Mouse (Mus musculus) midbrain, embryonic 13.5 days (tissue): ENCODE measurements around the gene Jun. TPM values are rescaled to one million over a fixed set of nuclear protein-coding genes. Genes with fewer than 3 reads are reported as not detected.

ENCODE experiments used
- ATAC-seq: fragments of 200-750 bp; cut with Nextera tagmentation; 2 replicates; pipeline ENCODE4 v1.8.0; 2017; ENCODE audit warnings: mild to moderate bottlenecking, moderate TSS enrichment, moderate library complexity
- H3K27ac ChIP-seq: fragments of 300-500 bp; sonication (generic); 2 replicates; pipeline ENCODE4 v1.5.1; 2015; ENCODE audit warnings: inconsistent platforms, mild to moderate bottlenecking, moderate library complexity
- H3K27me3 ChIP-seq: fragments of 300-500 bp; sonication (generic); 2 replicates; pipeline ENCODE4 v1.6.1; 2015; ENCODE audit warnings: mild to moderate bottlenecking, inconsistent platforms
- H3K36me3 ChIP-seq: fragments of 300-500 bp; sonication (generic); 2 replicates; pipeline ENCODE4 v1.6.1; 2015; ENCODE audit warnings: mild to moderate bottlenecking, inconsistent platforms
- H3K4me1 ChIP-seq: fragments of 300-500 bp; sonication (generic); replicated peaks from 2 replicates; pipeline ENCODE4 v1.6.1; 2015; ENCODE audit warnings: inconsistent platforms
- H3K4me2 ChIP-seq: fragments of 300-500 bp; sonication (generic); replicated peaks from 2 replicates; pipeline ENCODE4 v1.6.1; 2015; ENCODE audit warnings: moderate library complexity, mild to moderate bottlenecking, inconsistent platforms
- H3K4me3 ChIP-seq: fragments of 300-500 bp; sonication (generic); replicated peaks from 2 replicates; pipeline ENCODE4 v1.5.1; 2015; ENCODE audit warnings: mild to moderate bottlenecking, inconsistent platforms
- H3K9ac ChIP-seq: fragments of 300-500 bp; sonication (generic); replicated peaks from 2 replicates; pipeline ENCODE4 v1.6.1; 2015; ENCODE audit warnings: mild to moderate bottlenecking, inconsistent platforms
- H3K9me3 ChIP-seq: fragments of 300-500 bp; sonication (generic); 2 replicates; pipeline ENCODE4 v1.6.1; 2016; ENCODE audit warnings: mild to moderate bottlenecking, inconsistent platforms
- WGBS: fragments of 180-500 bp; shearing (Covaris S2); methylation state at CpG from one replicate; pipeline ENCODE4 v1.1.7; 2015; 5-methylcytosine and 5-hydroxymethylcytosine counted together
- polyA plus RNA-seq: library from polyadenylated mRNA; unstranded; fragments of >200 nt; fragmentation: Nextera tagmentation; extraction: Ambion mirVana; gene quantifications from 2 replicates; pipeline ENCODE4 v1.2.1, GENCODE M21; 2015

The Jun gene
- 45.3 and 52.6 TPM in 2 replicates for polyA plus RNA-seq

- peak within 1 kb of the TSS; percentile 86 for H3K4me2 ChIP-seq
- peak within 1 kb of the TSS; percentile 96 for H3K27ac ChIP-seq
- ATAC-seq = peak; percentile 93
- H3K9me3 ChIP-seq = no peaks in the 10 kb centered on the region
- H3K4me1 ChIP-seq = peaks cover 50% of the 10 kb centered on the region
- no peaks in the 10 kb centered on the region for H3K27me3 ChIP-seq
- H3K4me3 ChIP-seq = peak within 1 kb of the TSS; percentile 78
- H3K36me3 ChIP-seq = no peaks in the 10 kb centered on the region
- peak within 1 kb of the TSS; percentile 88 for H3K9ac ChIP-seq
- WGBS = under 1% methylated on average over 68 of the region's 68 CpGs
Measured at GRCm38 (mm10) chr4:95052025-95052899, at the start of gene Jun. TSS of gene Jun (minus strand) at chr4:95052222.

DNA sequence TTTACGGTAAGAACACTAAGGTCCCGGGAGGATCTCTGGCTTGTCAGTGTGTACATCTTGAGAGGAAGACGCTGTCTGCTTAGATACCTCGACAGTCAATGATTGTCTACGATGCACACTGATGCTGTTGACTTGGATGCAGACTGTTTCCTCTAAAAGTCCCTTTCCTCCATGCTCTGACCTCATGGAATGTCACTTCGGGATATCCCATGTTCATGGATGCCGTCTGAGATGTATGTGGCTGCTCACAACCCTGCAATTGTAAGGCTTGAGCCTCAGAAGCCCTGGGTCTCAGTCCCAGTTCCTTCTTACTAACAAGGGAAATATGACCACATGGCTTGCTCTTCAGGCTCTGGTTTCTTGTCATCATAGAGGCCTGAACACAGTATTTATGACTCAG, 49.7 kb upstream of the Jun start:
- Histone ChIP-seq H3K36me3 (no peaks in the 10 kb centered on the region), H3K9ac (no peak overlapping the region), H3K4me2 (no peak overlapping the region), H3K27ac (no peak overlapping the region), H3K4me3 (no peak overlapping the region), H3K27me3 (no peaks in the 10 kb centered on the region), H3K9me3 (no peaks in the 10 kb centered on the region), H3K4me1 (peaks cover 7% of the 10 kb centered on the region)
- WGBS = 95% methylated on average over 7 of the region's 7 CpGs
- no peak for ATAC-seq

DNA sequence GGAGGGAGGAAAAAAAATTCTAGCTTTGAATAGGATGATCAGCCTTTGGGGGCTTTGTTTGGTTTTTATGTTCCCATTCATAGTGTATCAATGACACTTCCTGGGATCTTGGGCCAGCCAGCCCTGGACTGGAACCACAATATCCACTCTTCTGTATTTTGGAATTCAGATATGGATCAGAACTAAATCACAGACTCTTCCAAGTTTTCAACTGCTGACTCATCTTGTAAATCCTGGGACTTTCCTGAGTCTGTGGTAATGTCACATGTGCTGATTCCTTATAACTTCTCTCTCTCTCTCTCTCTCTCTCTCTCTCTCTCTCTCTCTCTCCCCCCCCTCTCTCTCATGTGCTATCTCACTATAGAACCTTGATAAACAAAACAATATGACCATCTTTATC, 48.7 kb upstream of the Jun start:
- Histone ChIP-seq H3K27ac (no peak overlapping the region), H3K9ac (no peak overlapping the region), H3K4me2 (no peak overlapping the region), H3K9me3 (no peaks in the 10 kb centered on the region), H3K4me3 (no peak overlapping the region), H3K27me3 (no peaks in the 10 kb centered on the region), H3K4me1 (no peaks in the 10 kb centered on the region; the same call in 1 of the 2 replicates), H3K36me3 (no peaks in the 10 kb centered on the region)
- no peak for ATAC-seq

- no peak for ATAC-seq
- WGBS = 87% methylated on average over 7 of the region's 7 CpGs
Measured at GRCm38 (mm10) chr4:95099373-95099772, 47.4 kb upstream of the Jun start.

DNA sequence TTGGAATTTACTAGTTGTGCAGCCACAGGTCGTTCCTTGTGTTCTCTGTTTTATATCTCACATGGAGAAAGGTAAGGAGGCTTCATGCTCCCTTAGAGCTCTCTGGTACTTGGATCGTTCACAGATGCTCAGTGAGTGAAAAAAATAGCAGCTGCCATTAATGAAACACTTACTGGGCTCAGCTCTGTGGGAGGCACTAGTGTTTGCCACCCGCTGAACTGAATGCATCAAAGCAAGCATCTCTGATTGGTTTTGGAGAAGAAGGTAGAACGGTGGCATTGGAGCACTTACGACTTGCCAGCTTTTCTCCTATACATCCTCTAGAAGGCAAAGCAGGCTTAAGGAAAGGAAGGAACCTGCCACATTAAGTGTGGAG, 46.7 kb upstream of the Jun start:
- WGBS = 66% methylated on average over 5 of the region's 5 CpGs
- Histone ChIP-seq H3K4me2 (no peak overlapping the region), H3K4me3 (no peak overlapping the region), H3K4me1 (no peaks in the 10 kb centered on the region; the same call in 1 of the 2 replicates), H3K27ac (no peak overlapping the region), H3K9ac (no peak overlapping the region), H3K36me3 (no peaks in the 10 kb centered on the region), H3K9me3 (no peaks in the 10 kb centered on the region), H3K27me3 (no peaks in the 10 kb centered on the region)
- ATAC-seq = no peak

More at GRCm38 (mm10) chr4:95099373-95099772, 47.4 kb upstream of the Jun start:
- Histone ChIP-seq H3K27me3 (no peaks in the 10 kb centered on the region), H3K4me1 (no peaks in the 10 kb centered on the region; the same call in 1 of the 2 replicates), H3K9ac (no peak overlapping the region), H3K9me3 (no peaks in the 10 kb centered on the region), H3K27ac (no peak overlapping the region), H3K36me3 (no peaks in the 10 kb centered on the region), H3K4me3 (no peak overlapping the region), H3K4me2 (no peak overlapping the region)

GRCm38 (mm10) chr4:95097942-95098721, 46.1 kb upstream of the Jun start:
- H3K27me3 ChIP-seq = no peaks in the 10 kb centered on the region
- no peak overlapping the region for H3K4me3 ChIP-seq
- WGBS = 64% methylated on average over 10 of the region's 10 CpGs
- H3K9me3 ChIP-seq = no peaks in the 10 kb centered on the region
- no peak overlapping the region for H3K4me2 ChIP-seq
- no peaks in the 10 kb centered on the region for H3K36me3 ChIP-seq
- no peak for ATAC-seq
- no peak overlapping the region for H3K9ac ChIP-seq
- no peak overlapping the region for H3K27ac ChIP-seq
- H3K4me1 ChIP-seq = no peaks in the 10 kb centered on the region; the same call in 1 of the 2 replicates

- Histone ChIP-seq H3K4me1 (no peaks in the 10 kb centered on the region; the same call in 1 of the 2 replicates), H3K4me2 (no peak overlapping the region), H3K9me3 (no peaks in the 10 kb centered on the region), H3K27me3 (no peaks in the 10 kb centered on the region), H3K36me3 (no peaks in the 10 kb centered on the region), H3K9ac (no peak overlapping the region), H3K4me3 (no peak overlapping the region), H3K27ac (no peak overlapping the region)
- no peak for ATAC-seq
- 84% methylated on average over 2 of the region's 2 CpGs for WGBS
Measured at GRCm38 (mm10) chr4:95096731-95097130, 44.7 kb upstream of the Jun start.

DNA sequence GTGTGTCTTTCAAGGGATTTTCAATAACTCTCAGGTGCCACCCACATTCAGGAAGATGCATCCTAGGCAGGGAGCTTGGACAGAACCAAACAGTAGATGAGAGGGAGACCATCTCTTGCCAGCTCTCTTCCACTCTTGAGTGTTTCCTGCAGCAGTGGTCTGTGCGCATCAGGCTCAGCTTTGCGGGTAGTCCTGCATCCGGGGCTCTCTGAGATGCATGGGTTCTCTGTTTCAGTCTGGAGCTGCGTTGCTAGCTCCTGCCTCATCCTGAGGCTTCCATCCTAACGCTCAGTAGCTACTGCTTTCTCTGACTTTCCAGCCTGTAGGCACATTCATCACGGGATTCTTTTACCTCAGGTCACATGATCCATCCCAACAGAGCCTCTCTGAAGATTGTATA, 43.9 kb upstream of the Jun start:
- Histone ChIP-seq H3K27me3 (no peaks in the 10 kb centered on the region), H3K4me2 (no peak overlapping the region), H3K36me3 (no peaks in the 10 kb centered on the region), H3K4me3 (no peak overlapping the region), H3K4me1 (no peaks in the 10 kb centered on the region; the same call in 1 of the 2 replicates), H3K27ac (no peak overlapping the region), H3K9ac (no peak overlapping the region), H3K9me3 (no peaks in the 10 kb centered on the region)
- WGBS = 87% methylated on average over 6 of the region's 6 CpGs
- ATAC-seq = no peak

- H3K4me1 ChIP-seq = no peaks in the 10 kb centered on the region; the same call in 1 of the 2 replicates
- H3K36me3 ChIP-seq = no peaks in the 10 kb centered on the region
- H3K27ac ChIP-seq = no peak overlapping the region
- H3K4me2 ChIP-seq = no peak overlapping the region
- H3K4me3 ChIP-seq = no peak overlapping the region
- no peak for ATAC-seq
- H3K27me3 ChIP-seq = no peaks in the 10 kb centered on the region
- H3K9me3 ChIP-seq = no peaks in the 10 kb centered on the region
- H3K9ac ChIP-seq = no peak overlapping the region
- 91% methylated on average over 6 of the region's 6 CpGs for WGBS
Measured at GRCm38 (mm10) chr4:95095355-95095754, 43.3 kb upstream of the Jun start.

DNA sequence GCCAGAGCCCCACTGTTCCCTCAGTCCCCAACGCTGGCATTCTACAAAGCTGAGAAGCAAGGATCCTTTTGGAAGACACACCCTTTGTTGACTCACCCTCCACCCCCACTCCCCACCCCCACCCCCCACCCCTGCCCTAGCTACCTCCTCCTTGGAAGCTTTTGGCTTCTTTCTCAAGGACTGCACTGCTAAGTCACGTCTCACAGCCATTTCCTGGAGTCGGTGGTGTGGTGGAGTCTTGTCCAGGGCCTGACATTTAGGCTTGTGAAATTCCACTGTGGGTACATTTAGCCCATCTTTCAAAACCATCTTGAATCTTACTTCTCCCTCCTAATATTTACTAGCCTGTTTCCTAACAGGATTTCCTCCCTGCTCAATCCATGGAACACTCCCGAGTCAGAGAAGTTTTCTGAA, 42.7 kb upstream of the Jun start:
- Histone ChIP-seq H3K27ac (no peak overlapping the region), H3K27me3 (no peaks in the 10 kb centered on the region), H3K4me3 (no peak overlapping the region), H3K36me3 (no peaks in the 10 kb centered on the region), H3K9me3 (no peaks in the 10 kb centered on the region), H3K4me2 (no peak overlapping the region), H3K4me1 (no peaks in the 10 kb centered on the region; the same call in 1 of the 2 replicates), H3K9ac (no peak overlapping the region)
- 51% methylated on average over 4 of the region's 4 CpGs for WGBS
- no peak for ATAC-seq

DNA sequence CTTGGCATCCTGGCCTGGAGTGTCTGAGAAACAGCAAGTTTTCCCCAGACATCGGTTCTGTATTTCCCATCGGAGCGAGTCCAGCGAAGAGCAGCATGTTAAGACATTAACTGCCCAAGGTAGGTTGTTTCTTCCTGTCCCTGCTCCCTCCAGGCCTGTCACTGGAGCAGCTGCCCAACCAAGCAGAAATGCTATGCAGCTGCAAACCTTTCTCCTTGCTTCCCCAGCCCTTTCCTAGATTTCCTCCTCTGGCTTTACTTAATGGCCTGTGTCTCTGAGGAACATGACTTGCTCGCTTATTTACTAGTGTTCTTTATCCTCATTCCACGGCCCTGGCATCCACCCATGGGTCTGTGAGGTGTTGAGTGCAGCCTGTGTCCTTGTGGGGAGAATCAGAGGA, 41.6 kb upstream of the Jun start:
- no peaks in the 10 kb centered on the region for H3K27me3 ChIP-seq
- H3K4me1 ChIP-seq = no peaks in the 10 kb centered on the region; the same call in 1 of the 2 replicates
- no peak overlapping the region for H3K4me2 ChIP-seq
- no peak for ATAC-seq
- 80% methylated on average over 6 of the region's 6 CpGs for WGBS
- no peaks in the 10 kb centered on the region for H3K36me3 ChIP-seq
- H3K4me3 ChIP-seq = no peak overlapping the region
- no peaks in the 10 kb centered on the region for H3K9me3 ChIP-seq
- no peak overlapping the region for H3K9ac ChIP-seq
- no peak overlapping the region for H3K27ac ChIP-seq

DNA sequence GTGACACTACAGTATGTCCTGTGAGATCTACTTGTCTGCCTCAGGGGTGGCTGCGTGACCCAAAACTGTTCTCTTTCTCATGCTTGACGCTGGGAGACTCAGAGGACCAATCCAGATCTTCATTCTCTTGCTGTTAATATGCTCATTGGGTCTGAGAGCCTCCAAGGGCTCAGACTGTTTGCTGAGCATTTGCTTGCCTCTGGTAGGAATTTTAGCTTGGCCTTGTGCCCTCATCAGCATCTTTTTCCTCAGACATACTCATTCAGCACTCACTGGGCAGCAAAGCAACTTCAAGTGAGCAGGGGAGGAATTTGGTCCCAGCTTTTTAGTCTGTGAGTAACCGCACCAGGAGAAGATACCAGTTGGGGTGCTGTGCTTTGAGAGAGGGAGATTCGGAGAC, 40.5 kb upstream of the Jun start:
- Histone ChIP-seq H3K36me3 (no peaks in the 10 kb centered on the region), H3K27me3 (no peaks in the 10 kb centered on the region), H3K4me2 (no peak overlapping the region), H3K4me1 (no peaks in the 10 kb centered on the region), H3K9me3 (no peaks in the 10 kb centered on the region), H3K27ac (no peak overlapping the region), H3K4me3 (no peak overlapping the region), H3K9ac (no peak overlapping the region)
- 92% methylated on average over 4 of the region's 4 CpGs for WGBS
- no peak for ATAC-seq
